Mouse (Mus musculus) hindbrain, embryonic 15.5 days (tissue): ENCODE data around the gene Git2. TPM values are rescaled to one million over a fixed set of nuclear protein-coding genes. Genes with fewer than 3 reads are reported as not detected.

Experiments used
- ATAC-seq: fragments of 200-750 bp; cut with Nextera tagmentation; 2 replicates; pipeline ENCODE4 v1.8.0; 2017; ENCODE audit warnings: low read depth, moderate number of reproducible peaks, moderate TSS enrichment; ENCODE audit not compliant: low FRiP score
- H3K27ac ChIP-seq: fragments of 300-500 bp; sonication (generic); replicated peaks from 2 replicates; pipeline ENCODE4 v1.5.1; 2015; ENCODE audit warnings: mild to moderate bottlenecking, inconsistent platforms
- H3K27me3 ChIP-seq: fragments of 300-500 bp; sonication (generic); 2 replicates; pipeline ENCODE4 v1.6.1; 2015; ENCODE audit warnings: control low read depth, inconsistent platforms
- H3K36me3 ChIP-seq: fragments of 300-500 bp; sonication (generic); 2 replicates; pipeline ENCODE4 v1.6.1; 2015; ENCODE audit warnings: control low read depth, inconsistent platforms
- H3K4me1 ChIP-seq: fragments of 300-500 bp; sonication (generic); replicated peaks from 2 replicates; pipeline ENCODE4 v1.6.1; 2015; ENCODE audit warnings: control low read depth, inconsistent platforms
- H3K4me2 ChIP-seq: fragments of 300-500 bp; sonication (generic); 2 replicates; pipeline ENCODE4 v1.6.1; 2015; ENCODE audit warnings: moderate library complexity, mild to moderate bottlenecking, inconsistent platforms
- H3K4me3 ChIP-seq: fragments of 300-500 bp; sonication (generic); 2 replicates; pipeline ENCODE4 v1.5.1; 2015; ENCODE audit warnings: mild to moderate bottlenecking, inconsistent platforms
- H3K9ac ChIP-seq: fragments of 300-500 bp; sonication (generic); 2 replicates; pipeline ENCODE4 v1.6.1; 2015; ENCODE audit warnings: inconsistent platforms
- H3K9me3 ChIP-seq: fragments of 300-500 bp; sonication (generic); 2 replicates; pipeline ENCODE4 v1.6.1; 2016; ENCODE audit warnings: control low read depth, inconsistent platforms
- WGBS: fragments of 180-500 bp; shearing (Covaris S2); methylation state at CpG from one replicate; pipeline ENCODE4 v1.1.7; 2015; 5-methylcytosine and 5-hydroxymethylcytosine counted together
- polyA plus RNA-seq: library from polyadenylated mRNA; unstranded; fragments of >200 nt; fragmentation: Nextera tagmentation; extraction: Ambion mirVana; gene quantifications from 2 replicates; pipeline ENCODE4 v1.2.1, GENCODE M21; 2015

Gene Git2
- 51.2 and 52.8 TPM in 2 replicates for polyA plus RNA-seq

DNA sequence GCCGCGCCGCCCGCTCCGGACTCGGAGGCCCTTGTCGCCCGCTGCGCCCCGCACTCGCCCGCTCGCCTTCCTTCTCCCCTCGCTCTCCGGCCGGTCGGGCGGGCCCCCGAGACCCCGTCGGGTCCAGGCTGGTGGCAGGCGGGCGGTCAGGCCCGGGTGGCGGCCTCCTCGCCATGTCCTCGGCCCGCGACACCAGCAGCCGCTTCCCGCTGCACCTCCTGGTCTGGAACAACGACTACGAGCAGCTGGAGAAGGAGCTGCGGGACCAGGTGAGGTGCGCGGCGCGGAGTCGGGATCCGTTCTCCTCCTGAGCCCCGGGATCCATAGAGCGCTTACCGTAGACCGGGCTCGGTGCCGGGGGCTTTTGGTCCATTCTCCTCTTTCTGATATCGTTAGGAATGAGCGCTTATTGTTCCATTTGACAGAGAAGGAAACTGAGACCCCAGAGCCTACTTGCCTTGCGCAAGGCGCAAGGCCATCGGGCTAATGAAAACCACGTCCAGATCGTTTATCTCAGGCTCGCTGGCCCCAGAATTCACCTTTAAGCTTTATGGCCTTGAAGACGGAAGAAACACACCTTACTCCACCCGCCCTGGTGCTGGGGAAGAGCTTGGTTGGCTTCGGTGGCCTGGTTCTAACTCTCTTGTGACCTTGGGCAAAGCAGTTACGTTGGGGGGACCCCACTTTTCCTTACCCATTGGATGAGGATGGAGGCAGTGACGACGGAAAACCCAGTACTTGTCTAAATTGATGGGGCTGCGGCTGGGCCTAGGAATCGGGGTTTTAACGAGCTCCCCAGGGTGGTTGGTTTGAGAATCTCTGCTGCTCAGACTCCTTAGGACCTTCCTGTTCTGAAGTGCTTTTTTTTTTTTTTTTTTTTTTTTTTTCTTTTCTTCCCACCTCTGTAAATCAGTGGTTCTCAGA is at the start of gene Git2:
Gene Git2, minus strand, starts transcription at position 462 of the 924 bp plus-strand sequence.
- H3K4me2 ChIP-seq = peak within 1 kb of the TSS; percentile 75
- no peaks in the 10 kb centered on the region for H3K9me3 ChIP-seq
- peak within 1 kb of the TSS; percentile 99 for H3K27ac ChIP-seq
- peak within 1 kb of the TSS; percentile 98 for H3K4me3 ChIP-seq
- peaks cover 59% of the 10 kb centered on the region for H3K4me1 ChIP-seq
- WGBS = under 1% methylated on average over 60 of the region's 63 CpGs
- peak within 1 kb of the TSS; percentile 100 for H3K9ac ChIP-seq
- no peaks in the 10 kb centered on the region for H3K27me3 ChIP-seq
- peak; percentile 4 for ATAC-seq
- H3K36me3 ChIP-seq = no peaks in the 10 kb centered on the region

DNA sequence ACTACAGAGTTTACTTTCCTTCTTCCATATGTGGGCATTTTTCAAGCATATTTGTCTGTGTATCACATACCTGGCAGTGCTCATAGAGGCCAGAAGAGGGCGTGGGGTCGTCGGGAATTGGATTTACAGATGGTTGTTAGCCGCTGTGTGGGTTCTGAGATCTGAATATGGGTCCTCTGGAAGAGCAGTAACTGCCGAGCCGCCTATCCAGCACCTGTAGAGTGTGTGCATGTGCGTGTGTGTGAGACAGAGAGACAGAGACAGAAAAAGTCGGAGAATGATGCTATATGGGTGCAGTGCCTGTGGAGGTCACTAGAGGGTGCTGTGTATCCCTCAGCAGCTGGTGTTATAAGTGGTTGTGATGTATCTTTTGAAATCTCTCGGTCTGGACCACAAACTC is 48.9 kb upstream of the Git2 start:
- no peak for ATAC-seq
- no peak overlapping the region for H3K9ac ChIP-seq
- H3K27me3 ChIP-seq = no peaks in the 10 kb centered on the region
- no peaks in the 10 kb centered on the region for H3K9me3 ChIP-seq
- no peak overlapping the region for H3K27ac ChIP-seq
- 16% methylated on average over 9 of the region's 9 CpGs for WGBS
- peak overlapping the region; percentile 66 for H3K4me2 ChIP-seq
- H3K4me1 ChIP-seq = peaks cover 9% of the 10 kb centered on the region
- no peak overlapping the region for H3K4me3 ChIP-seq
- H3K36me3 ChIP-seq = 0 out of 2 replicates have a peak, but pooled peaks cover 4% of the 10 kb centered on the region

DNA sequence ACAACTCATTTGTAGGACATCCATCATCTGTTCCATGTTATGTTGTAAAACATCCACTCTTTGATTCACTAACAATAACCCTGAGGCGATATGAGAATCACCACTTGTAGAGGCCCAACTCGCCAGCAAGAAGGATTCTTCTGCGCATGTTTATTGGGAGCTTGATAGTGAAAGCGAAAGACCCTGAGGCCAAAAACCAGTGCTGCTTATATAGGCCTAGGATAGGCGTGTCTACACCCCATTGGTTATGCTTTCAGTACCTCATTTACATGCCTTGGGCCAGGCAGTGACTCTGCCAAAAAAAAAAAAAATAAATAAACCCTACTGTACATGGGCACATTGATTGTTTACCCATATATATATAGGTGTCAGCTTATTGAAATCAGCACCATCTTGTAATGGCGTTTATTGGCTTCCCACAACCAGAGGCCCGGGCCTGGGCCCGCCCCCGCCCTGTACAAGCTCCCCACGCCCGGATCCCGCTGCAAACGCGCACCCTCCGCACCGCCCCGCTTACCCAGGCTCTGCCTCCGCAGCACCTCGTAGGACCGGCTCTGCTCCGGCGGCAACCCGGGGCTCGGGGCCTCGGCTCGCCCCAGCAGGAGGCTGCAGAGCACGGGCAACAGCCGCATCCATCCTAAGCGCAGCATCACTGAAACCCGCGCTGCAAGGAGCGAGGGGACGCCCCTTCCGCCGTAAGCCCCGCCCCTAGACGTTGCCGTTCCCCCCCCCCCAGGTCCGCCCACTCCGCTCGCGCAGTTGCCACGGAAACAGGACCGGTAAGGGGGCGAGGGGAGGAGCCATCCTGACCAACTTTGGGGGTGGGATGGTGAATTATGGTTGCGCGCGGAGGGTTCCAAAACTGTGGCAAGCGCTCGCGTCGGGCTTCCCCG is 47.7 kb upstream of the Git2 start, which contains the start of gene 1500011B03Rik:
Gene 1500011B03Rik, minus strand, starts transcription at position 673 of the 893 bp plus-strand sequence.
- H3K4me1 ChIP-seq = peaks cover 9% of the 10 kb centered on the region
- no peaks in the 10 kb centered on the region for H3K9me3 ChIP-seq
- ATAC-seq = peak; percentile 88
- WGBS = 7% methylated on average over 52 of the region's 53 CpGs
- H3K36me3 ChIP-seq = 0 out of 2 replicates have a peak, but pooled peaks cover 4% of the 10 kb centered on the region
- H3K27ac ChIP-seq = peak within 1 kb of the TSS; percentile 82
- H3K4me3 ChIP-seq = peak within 1 kb of the TSS; percentile 80
- H3K9ac ChIP-seq = peak within 1 kb of the TSS; percentile 90
- no peaks in the 10 kb centered on the region for H3K27me3 ChIP-seq
- H3K4me2 ChIP-seq = peak within 1 kb of the TSS; percentile 66

DNA sequence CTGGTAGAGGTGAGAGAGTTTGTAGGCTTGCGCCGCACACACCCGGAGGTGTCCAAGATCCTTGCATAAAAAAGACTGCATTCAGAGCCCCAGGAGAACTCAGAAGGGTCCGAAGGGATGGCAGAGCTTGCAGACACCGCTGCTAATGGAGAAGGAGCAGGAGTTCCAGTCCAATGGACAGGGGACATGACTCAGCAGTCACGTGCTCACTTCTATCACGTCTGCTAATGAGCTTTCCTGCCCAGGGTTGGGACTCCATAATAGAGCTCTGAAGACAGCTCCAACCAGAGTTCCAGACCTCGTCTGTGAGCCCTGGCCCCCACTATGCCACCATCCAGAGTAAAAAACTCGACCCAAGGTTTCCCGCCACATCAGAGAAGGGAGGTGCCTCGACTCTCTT is 42.8 kb upstream of the Git2 start:
- WGBS = 68% methylated on average over 11 of the region's 11 CpGs

DNA sequence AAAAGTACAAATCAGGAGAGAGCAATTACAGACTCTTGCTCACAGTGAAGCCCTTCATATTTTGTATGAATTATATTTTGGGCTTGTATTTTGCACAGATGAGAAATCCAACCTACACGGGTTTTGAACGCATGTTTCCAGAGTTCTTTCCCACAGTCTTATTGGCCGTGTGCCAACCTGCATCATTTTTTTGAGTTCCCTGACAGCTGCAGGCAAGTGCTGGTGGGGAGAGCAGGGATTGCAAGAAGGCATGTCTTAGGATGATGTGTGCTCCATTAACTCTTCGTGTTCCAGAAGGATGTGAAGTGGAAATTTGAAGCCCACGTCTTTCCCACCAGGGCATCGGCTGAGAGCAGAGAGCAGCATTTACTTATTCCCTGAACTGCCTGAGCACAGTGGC is 41.3 kb upstream of the Git2 start:
- WGBS = 70% methylated on average over 6 of the region's 6 CpGs
- H3K36me3 ChIP-seq = peaks cover 3% of the 10 kb centered on the region; the same call in 1 of the 2 replicates
- ATAC-seq = no peak
- H3K9ac ChIP-seq = no peak overlapping the region
- no peak overlapping the region for H3K27ac ChIP-seq
- peaks cover 14% of the 10 kb centered on the region for H3K4me1 ChIP-seq
- no peaks in the 10 kb centered on the region for H3K27me3 ChIP-seq
- no peak overlapping the region for H3K4me2 ChIP-seq
- no peak overlapping the region for H3K4me3 ChIP-seq
- H3K9me3 ChIP-seq = no peaks in the 10 kb centered on the region

More for the DNA sequence above, 42.8 kb upstream of the Git2 start:
- no peaks in the 10 kb centered on the region for H3K9me3 ChIP-seq
- peaks cover 4% of the 10 kb centered on the region; the same call in 1 of the 2 replicates for H3K36me3 ChIP-seq
- no peak overlapping the region for H3K9ac ChIP-seq
- no peak for ATAC-seq
- H3K27ac ChIP-seq = no peak overlapping the region
- no peak overlapping the region for H3K4me3 ChIP-seq
- no peak overlapping the region for H3K4me2 ChIP-seq
- peaks cover 3% of the 10 kb centered on the region; the same call in 1 of the 2 replicates for H3K4me1 ChIP-seq
- H3K27me3 ChIP-seq = no peaks in the 10 kb centered on the region

DNA sequence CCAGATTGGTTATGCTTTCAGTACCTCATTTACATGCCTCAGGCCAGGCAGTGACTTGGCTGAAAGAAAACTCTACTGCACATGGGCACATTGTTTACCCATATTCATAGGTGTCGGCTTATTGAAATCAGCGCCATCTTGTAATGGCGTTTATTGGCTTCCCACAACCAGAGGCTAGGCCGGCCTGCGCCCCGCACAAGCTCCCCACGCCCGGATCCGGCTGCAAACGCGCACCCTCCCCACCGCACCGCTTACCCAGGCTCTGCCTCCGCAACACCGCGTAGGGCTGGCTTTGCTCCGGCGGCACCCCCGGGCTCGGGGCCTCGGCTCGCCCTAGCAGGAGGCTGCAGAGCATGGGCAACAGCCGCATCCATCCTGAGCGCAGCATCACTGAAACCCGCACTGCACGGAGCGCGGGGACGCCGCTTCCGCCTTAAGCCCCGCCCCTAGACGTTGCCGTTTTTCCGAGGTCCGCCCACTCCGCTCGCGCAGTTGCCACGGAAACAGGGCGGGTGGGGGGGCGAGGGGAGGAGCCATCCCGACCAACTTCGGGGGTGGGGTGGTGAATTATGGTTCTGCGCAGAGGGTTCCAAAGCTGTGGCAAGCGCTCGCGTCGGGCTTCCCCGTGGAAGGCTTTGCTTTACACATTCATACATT is 38.3 kb upstream of the Git2 start:
- ATAC-seq = peak; percentile 98
- Histone ChIP-seq H3K4me1 (peaks cover 38% of the 10 kb centered on the region), H3K4me2 (peak overlapping the region; percentile 62), H3K27me3 (no peaks in the 10 kb centered on the region), H3K9me3 (no peaks in the 10 kb centered on the region), H3K9ac (peak overlapping the region; percentile 91), H3K4me3 (peak overlapping the region; percentile 95), H3K36me3 (peaks cover 6% of the 10 kb centered on the region), H3K27ac (peak overlapping the region; percentile 98)
- under 1% methylated on average over 50 of the region's 50 CpGs for WGBS

DNA sequence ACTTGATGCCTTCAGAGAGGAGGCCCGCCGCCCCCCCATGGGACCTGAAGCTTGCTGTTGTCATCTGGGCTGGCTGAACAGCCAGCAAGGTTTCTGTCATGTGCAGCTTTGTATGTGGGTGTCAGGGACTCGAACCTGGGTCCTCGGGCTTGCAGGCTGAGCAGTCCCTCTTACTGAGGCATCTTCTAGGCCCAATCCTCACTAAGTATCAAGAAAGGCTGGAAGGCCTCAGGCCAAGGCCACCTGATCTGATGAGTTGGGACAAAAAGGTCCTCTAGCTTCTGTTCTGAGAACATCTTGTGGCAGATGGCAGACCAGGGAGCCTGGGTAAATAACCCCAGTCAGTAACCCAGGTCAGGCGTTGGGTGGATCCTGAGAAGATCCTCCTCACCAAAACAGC is 34.5 kb upstream of the Git2 start:
- Histone ChIP-seq H3K4me2 (no peak overlapping the region), H3K9me3 (no peaks in the 10 kb centered on the region), H3K36me3 (peaks cover 23% of the 10 kb centered on the region), H3K9ac (no peak overlapping the region), H3K4me3 (no peak overlapping the region), H3K27ac (no peak overlapping the region), H3K4me1 (peaks cover 41% of the 10 kb centered on the region), H3K27me3 (no peaks in the 10 kb centered on the region)
- no peak for ATAC-seq
- WGBS = 90% methylated on average over 5 of the region's 5 CpGs

DNA sequence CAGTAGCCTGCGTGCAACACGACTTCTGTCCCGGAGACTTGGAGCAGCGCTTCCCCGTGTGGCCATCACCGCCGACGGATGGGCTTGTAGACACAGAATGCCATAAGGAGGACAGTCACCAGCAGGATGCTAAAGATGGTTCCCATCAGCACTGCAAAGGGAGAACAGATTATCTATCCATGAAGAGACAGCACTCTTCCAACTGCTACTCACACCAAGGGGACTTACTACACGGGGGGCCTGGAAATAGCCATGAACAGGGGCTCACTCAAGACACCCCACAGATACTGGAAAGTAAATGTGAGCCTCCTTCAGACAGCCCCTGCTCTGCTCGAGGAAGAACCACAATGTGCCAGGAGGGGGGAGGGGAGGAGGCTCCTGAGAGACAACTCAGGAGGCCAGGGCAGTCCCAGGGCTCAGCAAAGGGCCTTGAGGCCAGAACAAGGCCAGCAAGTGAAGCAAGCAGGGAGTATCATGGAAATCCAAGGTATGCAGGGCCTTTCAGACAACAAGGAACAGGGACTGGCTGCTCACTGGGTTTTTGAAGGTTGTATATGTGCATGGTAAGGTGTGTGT is 34.0 kb upstream of the Git2 start:
- no peak overlapping the region for H3K4me3 ChIP-seq
- no peak overlapping the region for H3K9ac ChIP-seq
- no peak overlapping the region for H3K4me2 ChIP-seq
- ATAC-seq = no peak
- no peaks in the 10 kb centered on the region for H3K27me3 ChIP-seq
- no peaks in the 10 kb centered on the region for H3K9me3 ChIP-seq
- H3K36me3 ChIP-seq = peaks cover 29% of the 10 kb centered on the region
- 73% methylated on average over 10 of the region's 10 CpGs for WGBS
- H3K4me1 ChIP-seq = peaks cover 41% of the 10 kb centered on the region
- no peak overlapping the region for H3K27ac ChIP-seq

DNA sequence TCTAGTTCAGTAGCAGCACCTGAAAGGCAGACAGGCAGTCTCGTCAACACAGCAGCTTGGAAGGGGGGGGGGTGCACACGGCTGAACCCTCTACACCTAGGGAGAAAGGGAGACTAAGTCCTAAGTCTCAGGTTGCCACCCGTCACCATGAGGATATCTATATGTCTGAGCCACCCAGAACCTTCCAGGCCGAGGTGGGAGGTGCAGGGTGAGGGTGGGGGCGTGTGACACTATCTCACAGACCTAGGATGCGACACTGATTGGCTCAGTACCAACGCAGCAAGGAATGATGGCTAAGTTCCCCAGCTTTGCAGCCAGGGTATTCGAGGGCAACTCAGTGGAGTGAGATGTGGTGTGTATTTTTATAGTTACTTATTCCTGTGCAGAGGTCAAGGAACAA is 33.1 kb upstream of the Git2 start:
- no peak for ATAC-seq
- 88% methylated on average over 8 of the region's 8 CpGs for WGBS
- Histone ChIP-seq H3K27me3 (no peaks in the 10 kb centered on the region), H3K9me3 (no peaks in the 10 kb centered on the region), H3K4me3 (no peak overlapping the region), H3K27ac (no peak overlapping the region), H3K36me3 (peaks cover 37% of the 10 kb centered on the region), H3K9ac (no peak overlapping the region), H3K4me1 (peaks cover 41% of the 10 kb centered on the region), H3K4me2 (no peak overlapping the region)

DNA sequence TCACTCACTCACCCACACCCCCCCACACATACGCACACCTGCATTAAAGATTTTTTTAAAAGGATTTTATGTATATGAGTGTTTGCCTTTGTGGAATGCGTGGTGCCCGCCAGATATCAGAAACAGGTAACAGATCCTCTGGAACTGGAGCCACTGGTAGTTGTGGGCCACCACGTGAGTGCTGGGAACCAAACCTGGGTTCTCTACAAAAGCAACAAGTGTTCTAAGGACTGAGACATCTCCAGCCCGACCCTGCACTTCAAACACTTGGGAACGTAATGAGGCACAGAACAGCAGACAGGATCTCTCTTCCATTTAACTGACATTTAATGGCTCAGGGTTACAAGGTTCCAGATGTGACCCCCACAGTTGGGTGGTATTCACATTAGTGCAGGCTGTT is 32.6 kb upstream of the Git2 start:
- peaks cover 42% of the 10 kb centered on the region for H3K36me3 ChIP-seq
- 73% methylated on average over 6 of the region's 6 CpGs for WGBS

DNA sequence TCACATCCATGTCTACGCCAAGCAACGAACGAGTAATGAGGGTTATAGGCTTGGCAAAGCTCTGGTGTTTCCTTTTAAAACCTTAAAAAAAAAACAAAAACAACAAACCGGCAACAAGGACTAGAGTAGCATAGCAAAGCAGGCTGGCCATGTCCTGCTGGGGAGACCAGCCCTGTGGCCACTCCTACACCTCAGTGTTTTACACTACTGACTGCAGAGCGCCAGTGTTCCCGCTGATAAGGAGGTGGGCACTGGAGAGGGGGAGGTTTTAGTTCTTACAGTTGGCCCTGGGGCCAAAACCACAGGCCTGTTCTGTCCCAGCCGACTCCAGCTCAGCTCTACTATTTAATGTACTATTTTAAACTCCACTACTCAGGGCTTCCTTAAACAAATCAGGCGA is 32.2 kb upstream of the Git2 start:
- Histone ChIP-seq H3K9ac (no peak overlapping the region), H3K4me2 (no peak overlapping the region), H3K9me3 (no peaks in the 10 kb centered on the region), H3K36me3 (peaks cover 47% of the 10 kb centered on the region), H3K27me3 (no peaks in the 10 kb centered on the region), H3K27ac (peak overlapping the region; percentile 45; the same call in 1 of the 2 replicates), H3K4me1 (peaks cover 36% of the 10 kb centered on the region), H3K4me3 (no peak overlapping the region)
- 26% methylated on average over 8 of the region's 8 CpGs for WGBS
- no peak for ATAC-seq

More for the DNA sequence above, 32.6 kb upstream of the Git2 start:
- H3K4me1 ChIP-seq = peaks cover 40% of the 10 kb centered on the region
- H3K27me3 ChIP-seq = no peaks in the 10 kb centered on the region
- H3K9me3 ChIP-seq = no peaks in the 10 kb centered on the region
- H3K9ac ChIP-seq = no peak overlapping the region
- H3K27ac ChIP-seq = no peak overlapping the region; the same call in 1 of the 2 replicates
- H3K4me2 ChIP-seq = no peak overlapping the region
- H3K4me3 ChIP-seq = no peak overlapping the region
- ATAC-seq = no peak
